Mouse (Mus musculus) urinary bladder, adult 18-20 months (tissue): ENCODE measurements around the gene Palm2.

ENCODE experiments used
- DNase-seq, 2 experiments: peaks; one replicate each; pipeline ENCODE4 v3.0.0; 2022; ENCODE audit warnings: low spot score in 2 of 2, mixed read lengths in 2 of 2

Gene Palm2

DNA sequence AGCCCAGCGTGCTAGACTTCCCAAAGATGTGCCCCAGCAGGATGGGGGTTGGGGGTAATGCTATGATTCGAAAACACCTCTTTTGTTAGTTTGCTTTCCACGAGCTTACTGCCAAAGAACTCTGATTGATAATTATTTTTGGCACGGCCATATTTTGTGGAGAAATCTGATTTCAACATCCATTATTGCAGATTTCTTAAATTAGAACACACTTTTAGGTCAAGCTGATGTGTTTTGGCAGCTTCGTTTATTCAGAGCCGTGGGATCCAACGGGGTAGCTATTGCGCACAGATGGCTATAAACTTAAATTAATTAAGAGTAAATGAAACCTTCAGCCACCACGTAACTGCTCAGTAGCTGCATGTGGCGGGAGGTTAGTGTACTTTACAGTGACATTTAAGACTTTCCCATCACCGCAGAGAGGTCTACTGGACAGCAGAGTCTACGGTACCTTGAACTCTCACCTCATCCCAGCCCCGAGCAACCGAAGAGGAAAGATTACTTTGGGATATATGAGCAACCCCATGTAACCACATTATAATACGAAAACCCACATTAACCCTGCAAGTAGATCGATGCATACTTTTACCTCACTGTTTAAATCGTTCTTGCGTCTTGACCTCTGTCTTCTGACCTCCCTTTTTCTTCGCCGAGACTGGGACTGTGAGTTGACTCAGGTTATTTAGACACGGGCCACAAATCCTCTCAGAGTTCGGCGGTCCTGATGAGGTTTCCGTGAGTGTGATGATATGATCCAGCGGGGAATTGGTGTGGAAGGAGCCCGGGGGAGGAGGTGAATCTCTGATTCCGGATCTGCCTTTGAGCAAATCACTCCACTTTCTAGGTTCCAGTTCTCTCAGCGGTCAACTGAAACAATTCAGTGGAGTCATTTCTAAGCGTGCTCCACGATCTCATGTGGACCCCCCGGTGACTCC, 80.2 kb downstream of the Palm2 start:
- DNase-seq = no peak

DNA sequence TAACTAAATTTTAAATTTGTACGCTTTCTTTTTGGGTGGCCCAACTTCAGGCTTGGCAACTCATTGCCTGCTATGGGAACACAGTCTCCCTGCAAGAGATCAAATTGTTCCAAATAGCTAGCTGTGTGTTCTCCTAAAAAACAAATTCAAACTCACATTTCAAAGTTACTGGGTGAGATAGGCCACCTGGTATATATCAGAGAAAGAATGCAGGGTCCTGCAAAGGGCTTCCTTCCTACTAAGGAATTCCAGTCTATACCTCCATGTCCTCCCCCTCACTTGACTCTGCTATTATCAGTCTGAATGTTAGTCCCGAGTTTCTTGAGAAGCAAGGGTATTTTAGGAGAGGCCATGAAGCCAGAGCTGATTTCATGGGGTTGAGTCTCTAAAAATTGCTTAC, 81.3 kb downstream of the Palm2 start:
- no peak for DNase-seq

DNA sequence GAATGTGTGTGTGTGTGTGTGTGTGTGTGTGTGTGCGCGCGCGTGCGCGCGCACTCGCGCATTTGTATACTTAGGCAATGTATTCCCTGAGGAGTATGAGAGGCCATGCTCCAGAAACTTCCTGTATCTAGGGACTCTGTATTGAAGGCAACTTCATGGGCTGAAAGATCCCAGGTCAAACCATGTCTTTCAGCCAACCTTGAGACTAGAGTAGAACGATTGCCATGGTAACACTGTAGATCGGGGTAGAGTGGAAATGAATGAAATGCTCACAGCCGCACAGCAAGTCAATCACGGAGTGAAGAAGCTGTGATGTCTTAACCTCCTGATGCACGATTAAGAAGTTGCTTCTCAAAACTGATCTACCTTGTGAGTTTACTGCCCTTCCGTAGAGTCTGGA, 89.4 kb downstream of the Palm2 start:
- DNase-seq = no peak

GRCm38 (mm10) chr4:57524461-57524860, 90.4 kb downstream of the Palm2 start:
- no peak for DNase-seq

DNA sequence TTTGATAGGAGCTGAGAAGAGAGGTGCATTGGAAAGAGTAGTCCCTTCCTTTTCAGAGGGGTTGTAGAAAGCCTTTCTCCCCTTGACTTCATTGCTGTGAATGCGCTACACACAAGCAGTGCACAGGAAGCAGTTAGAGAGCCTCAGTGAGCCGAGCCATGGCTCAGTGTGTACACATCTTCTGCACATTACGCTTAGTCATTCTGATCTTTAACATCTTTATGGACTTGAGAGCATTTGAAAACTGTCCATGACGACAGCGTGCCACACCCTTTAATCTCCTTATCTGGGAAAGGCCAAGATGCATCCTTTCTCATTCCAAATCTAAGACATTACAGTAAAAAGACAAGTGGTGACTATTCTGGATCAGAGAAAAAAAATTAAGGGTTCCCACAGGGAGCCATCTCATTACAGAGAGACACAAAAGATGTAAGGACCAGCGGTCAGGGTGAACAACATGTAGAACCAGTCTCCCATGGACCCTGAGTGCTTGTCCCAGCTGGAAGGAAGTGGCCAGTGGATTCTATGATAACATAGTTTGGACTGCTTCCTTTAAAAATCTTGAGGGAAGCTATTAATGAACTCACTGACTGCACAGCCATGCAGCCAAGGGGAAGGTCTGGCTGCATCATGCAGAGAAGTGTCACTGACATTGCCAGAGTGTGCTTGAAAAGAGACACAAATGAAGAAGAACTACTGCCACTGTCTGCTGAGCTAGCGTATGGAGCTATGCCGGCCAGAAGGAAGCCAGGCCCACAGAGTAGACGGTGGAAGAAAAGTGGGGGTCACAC, 91.4 kb downstream of the Palm2 start:
- DNase-seq = no peak

DNA sequence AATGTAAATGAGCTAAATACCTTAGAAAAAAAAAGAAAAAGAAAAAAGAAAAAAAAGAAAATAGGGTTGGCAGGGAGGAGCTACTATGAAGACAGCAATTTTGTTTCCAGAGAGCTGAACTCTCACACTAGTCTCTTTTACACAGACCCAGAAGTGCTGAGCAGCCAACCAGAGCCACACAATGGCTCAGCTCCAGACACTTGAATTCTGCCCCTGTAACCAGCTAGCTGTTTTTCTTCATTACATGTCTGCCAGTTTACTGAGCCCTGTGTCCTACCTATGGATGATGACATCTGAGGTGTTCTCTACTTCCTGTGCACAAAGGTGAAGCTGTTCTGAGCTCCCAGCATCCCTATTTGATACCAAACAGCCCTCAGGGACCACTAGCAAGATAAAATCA, 94.2 kb downstream of the Palm2 start:
- DNase-seq = no peak

GRCm38 (mm10) chr4:57533686-57534085, 99.6 kb downstream of the Palm2 start:
- no peak for DNase-seq

DNA sequence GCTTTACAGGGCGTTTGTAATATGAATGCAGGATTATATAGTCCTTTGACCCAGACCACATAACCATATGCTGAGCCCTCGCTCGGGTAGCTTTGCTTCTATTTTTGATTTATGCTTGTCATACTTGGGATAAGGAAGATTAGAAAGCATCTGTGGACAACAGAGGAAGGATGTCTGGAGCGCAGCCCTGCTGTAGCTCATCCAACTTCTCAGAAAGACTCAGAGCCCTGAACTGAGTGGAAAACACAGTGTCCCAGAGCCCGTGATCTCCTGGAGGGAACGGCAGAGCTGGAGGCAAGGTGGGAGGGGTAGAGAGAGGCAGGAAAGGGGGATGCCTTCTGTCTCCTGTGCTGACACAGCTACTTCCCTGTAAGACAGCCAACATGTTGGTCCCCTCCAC, 100.2 kb downstream of the Palm2 start:
- DNase-seq = no peak

GRCm38 (mm10) chr4:57535087-57535486, 101.0 kb downstream of the Palm2 start:
- no peak for DNase-seq

DNA sequence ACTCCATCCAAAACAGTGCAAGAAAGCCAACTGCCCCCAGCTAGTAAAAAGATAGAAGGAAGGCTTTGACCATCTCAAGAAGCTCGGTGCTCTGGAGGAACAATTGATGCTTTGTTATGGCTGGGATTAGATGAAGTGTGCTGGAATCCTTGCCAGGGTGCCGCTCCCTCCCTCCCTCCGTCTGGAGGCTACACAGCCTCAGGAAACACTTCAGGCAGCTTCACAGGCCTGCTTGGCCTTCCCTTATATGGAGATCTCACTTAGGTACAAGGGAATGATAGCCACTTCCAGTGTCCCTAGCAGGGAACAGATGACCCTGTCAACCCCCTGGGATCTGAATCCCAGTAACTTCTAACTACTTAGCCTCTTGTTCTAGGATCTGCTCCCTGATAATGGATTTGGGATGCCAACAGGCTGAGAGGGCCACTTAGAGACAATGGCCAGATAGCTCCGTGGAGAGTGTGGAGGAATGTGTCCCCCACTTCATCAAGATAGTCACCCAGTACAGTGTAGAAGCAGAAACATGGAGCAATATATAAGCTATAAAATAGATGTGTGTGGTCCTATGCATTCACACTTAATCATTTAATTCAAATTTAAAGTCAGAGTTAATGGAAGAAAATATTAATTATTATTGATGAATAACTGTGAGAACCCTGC, 104.1 kb downstream of the Palm2 start:
- DNase-seq = no peak

GRCm38 (mm10) chr4:57543692-57544256, 109.7 kb downstream of the Palm2 start:
- DNase-seq = peak in 1 of 2 experiments; percentile 16

DNA sequence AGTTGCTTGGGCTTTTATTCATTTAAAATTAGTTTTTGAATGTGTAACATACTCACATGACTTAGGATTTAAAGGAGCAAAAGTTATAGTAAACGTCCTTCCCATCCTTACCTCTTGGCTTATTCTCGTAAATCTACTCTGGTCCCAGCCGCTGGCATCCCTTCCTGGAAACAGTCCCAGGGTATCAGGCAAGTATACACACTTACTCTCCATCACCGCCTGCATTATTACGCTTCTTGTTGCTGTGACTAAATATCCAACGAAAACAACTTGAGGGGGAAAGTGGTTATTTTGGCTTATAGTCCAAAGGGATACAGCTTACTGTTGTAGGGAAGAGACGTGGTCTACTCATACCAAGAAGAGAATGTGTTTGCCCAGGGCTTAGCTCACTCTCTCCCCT, 113.7 kb downstream of the Palm2 start:
- no peak for DNase-seq

DNA sequence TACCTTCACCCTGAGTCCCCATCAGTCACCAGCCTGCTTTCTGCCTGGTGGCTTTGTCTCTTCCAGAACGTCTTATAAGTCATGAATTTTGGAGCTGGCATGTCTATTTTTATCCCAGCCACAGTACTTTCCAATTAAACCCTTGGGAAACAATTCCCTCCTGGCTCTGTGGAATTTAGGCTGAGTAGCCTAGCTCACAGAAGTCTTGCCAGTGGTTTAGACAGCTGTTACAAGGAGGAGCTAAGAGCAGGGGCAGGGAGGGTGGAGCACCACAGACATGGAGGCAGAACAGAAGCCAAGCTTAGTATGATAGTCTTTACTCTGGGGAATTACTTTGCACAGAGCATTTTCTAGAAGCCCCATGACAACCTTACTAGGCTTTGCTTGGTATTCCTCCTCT, 116.2 kb downstream of the Palm2 start:
- DNase-seq = no peak

- DNase-seq = no peak
Observed at GRCm38 (mm10) chr4:57557102-57557501, 123.1 kb downstream of the Palm2 start.

GRCm38 (mm10) chr4:57559438-57559837, 125.4 kb downstream of the Palm2 start:
- no peak for DNase-seq

- no peak for DNase-seq
Observed at GRCm38 (mm10) chr4:57560010-57560409, 126.0 kb downstream of the Palm2 start.

- DNase-seq = no peak
Observed at GRCm38 (mm10) chr4:57561055-57561454, 127.0 kb downstream of the Palm2 start.

DNA sequence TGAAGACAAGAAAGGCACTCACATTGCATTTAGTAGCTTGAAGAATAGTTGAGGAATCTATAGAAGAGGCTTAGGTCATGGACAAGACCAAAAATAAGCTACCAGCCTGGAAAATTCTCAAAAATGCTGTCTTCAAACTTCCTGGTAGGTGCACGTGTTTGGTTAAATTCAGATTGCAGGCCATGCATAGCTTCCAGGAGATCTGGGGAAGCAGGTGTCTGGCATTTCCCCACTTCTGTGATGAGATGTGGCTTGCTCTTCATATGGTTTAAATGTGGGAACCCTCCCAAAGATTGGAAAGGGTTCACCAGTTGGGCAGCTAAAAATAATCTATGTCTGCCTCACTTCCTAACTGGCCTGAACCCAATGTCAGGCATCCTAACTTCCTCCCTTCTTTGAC, 131.2 kb downstream of the Palm2 start:
- no peak for DNase-seq

- DNase-seq = no peak
Observed at GRCm38 (mm10) chr4:57565811-57566210, 131.8 kb downstream of the Palm2 start.

GRCm38 (mm10) chr4:57567666-57568206, 133.7 kb downstream of the Palm2 start, which contains the start of gene Pakap:
Gene Pakap (plus strand): TSS chr4:57568179.
- peak; percentile 9 to 11 for DNase-seq

DNA sequence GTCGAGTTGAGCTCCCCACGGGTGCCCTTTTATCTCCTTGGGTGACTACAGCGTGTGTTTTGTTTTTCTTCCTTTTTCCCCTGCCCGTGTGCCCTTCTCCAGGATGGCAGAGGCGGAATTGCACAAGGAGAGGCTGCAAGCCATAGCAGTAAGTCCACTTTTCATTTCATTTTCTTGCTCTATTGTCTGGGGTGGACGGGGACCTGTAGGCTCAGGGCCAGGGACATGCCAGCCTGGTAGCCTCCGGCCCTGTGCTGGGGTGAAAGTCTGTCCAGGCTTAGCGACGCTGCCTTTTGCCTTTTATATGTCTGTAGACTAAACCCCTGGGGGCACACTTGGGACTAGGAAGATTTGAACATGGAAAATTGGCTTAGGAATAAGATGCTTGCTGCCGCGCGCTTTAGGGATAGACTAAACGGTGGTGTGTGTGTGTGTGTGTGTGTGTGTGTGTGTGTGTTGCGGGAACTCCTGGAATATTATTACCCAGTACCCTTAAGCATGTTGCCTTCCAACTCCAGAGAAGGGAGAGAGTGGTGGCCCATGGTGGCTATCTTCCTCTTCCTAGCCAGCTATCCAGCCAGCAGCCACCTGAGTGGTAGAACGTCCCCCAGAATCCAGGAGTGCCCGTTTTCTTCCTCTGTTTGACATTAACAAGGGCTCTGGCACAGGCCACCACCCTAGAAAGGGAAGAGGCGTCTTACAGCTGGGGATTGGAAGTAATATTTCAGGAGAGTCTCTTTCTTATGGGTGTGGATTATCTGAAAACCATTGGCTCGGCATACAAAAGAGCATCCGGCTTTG, 134.4 kb downstream of the Palm2 start:
- DNase-seq = no peak
